Mouse (Mus musculus) kidney, postnatal 25 days (tissue): Measurements from ENCODE around the gene Ilk.
A peak's percentile ranks its signal among the peaks of the same experiment; 100 is the strongest.

ENCODE experiments used
- DNase-seq, 2 experiments: peaks; one replicate each; pipeline ENCODE4 v3.0.0; 2021; ENCODE audit warnings: mixed read lengths in 2 of 2

The Ilk gene

GRCm38 (mm10) chr7:105786506-105787284 lies 50.3 kb downstream of the Ilk start:
- no peak for DNase-seq

- DNase-seq, result peak in 1 of 2 experiments; percentile 51
Observed at GRCm38 (mm10) chr7:105787285-105788140, 51.1 kb downstream of the Ilk start, which contains the start of gene Dchs1. Dchs1 (minus strand) TSS chr7:105787654.

- no peak for DNase-seq
Observed at GRCm38 (mm10) chr7:105791147-105791546, 54.8 kb downstream of the Ilk start.
